In genomic region chr9:67286801-67287200, GRCm38 (mm10) we compare ENCODE assay signal across 25 mouse cellular contexts.
DNase-seq lines count a peak whose midpoint lies in the region; ATAC-seq and TF ChIP-seq lines count a peak whose summit lies in the region.
"Had no signal": no experiment of that assay in that cellular context is flagged by ENCODE, and none has a peak within 500 bp of the region (broad histone marks: within the 10 kb centered on the region; RNA-seq: fewer than 3 reads in every experiment).

No protein-coding gene starts in this region.

- H3K9ac ChIP-seq in lung, embryonic 16.5 days (ENCODE audit: low read length), result no peak overlapping the region
- H3K9ac ChIP-seq: embryonic facial prominence, embryonic 12.5 days; embryonic facial prominence, embryonic 15.5 days; forebrain, embryonic 12.5 days; forebrain, embryonic 15.5 days; heart, embryonic 13.5 days; hindbrain, embryonic 14.5 days had no signal

- TF ChIP-seq POLR2A in embryonic fibroblast, embryonic 13.5 days (IDR thresholded peaks at IDR 0.05; ENCODE audit: low read depth, low read length), result no peak

- no peak for TF ChIP-seq CTCF in embryonic fibroblast, embryonic 13.5 days (IDR thresholded peaks at IDR 0.05; ENCODE audit: borderline replicate concordance, insufficient read depth, low read length)

- H3K4me1 ChIP-seq in lung, embryonic 16.5 days (replicated peaks; ENCODE audit: control insufficient read depth, insufficient read depth, low read length), result peaks cover 7% of the 10 kb centered on the region
- 0 out of 2 replicates have a peak, but pooled peaks cover 3% of the 10 kb centered on the region for H3K4me1 ChIP-seq in embryonic fibroblast, embryonic 13.5 days (ENCODE audit: control insufficient read depth, insufficient read depth, low read length)
- H3K4me1 ChIP-seq: embryonic facial prominence, embryonic 15.5 days; forebrain, embryonic 12.5 days; forebrain, embryonic 15.5 days; heart, embryonic 13.5 days had no signal

- H3K27me3 ChIP-seq in lung, embryonic 16.5 days (ENCODE audit: control insufficient read depth, insufficient read depth, low read depth, low read length), result peaks cover 32% of the 10 kb centered on the region
- H3K27me3 ChIP-seq: embryonic facial prominence, embryonic 12.5 days; embryonic facial prominence, embryonic 15.5 days; forebrain, embryonic 12.5 days; forebrain, embryonic 15.5 days; heart, embryonic 13.5 days had no signal

- H3K36me3 ChIP-seq in lung, embryonic 16.5 days (ENCODE audit: control insufficient read depth, insufficient read depth, low read length), result no peaks in the 10 kb centered on the region
- H3K36me3 ChIP-seq: forebrain, embryonic 12.5 days; forebrain, embryonic 15.5 days had no signal

- H3K4me2 ChIP-seq in lung, embryonic 16.5 days (ENCODE audit: low read depth, low read length), result no peak overlapping the region
- H3K4me2 ChIP-seq: embryonic facial prominence, embryonic 12.5 days; embryonic facial prominence, embryonic 15.5 days; forebrain, embryonic 12.5 days; forebrain, embryonic 15.5 days; heart, embryonic 13.5 days; hindbrain, embryonic 14.5 days had no signal

- 57% methylated on average over 3 of the region's 3 CpGs for WGBS in lung, embryonic 16.5 days

- DNase-seq in lung, adult 18-20 months, result no peak
- peak; percentile 57 for DNase-seq in lung, postnatal 10 days
- DNase-seq in left cerebral cortex, adult 18-20 months (ENCODE audit: low spot score in 2 of 2), result no peak
- no peak for DNase-seq in gastrocnemius, postnatal 36 days
- DNase-seq: adrenal gland, adult 2 months; adrenal gland, postnatal 14 days; cerebellum, adult 11 months; cerebellum, adult 2 months; cerebellum, adult 9-11 months; cerebellum, postnatal 25 days; gastrocnemius, postnatal 25 days; heart, adult 2 months; heart, postnatal 14 days; heart, postnatal 4 days had no signal

- intact Hi-C loops in gastrocnemius, postnatal 36 days (cut with DNase I), result no loop called here

- ATAC-seq in lung, embryonic 16.5 days (ENCODE audit: low read depth), result peak; percentile 74
- ATAC-seq: CD4-positive, CD25-positive, alpha-beta regulatory T cell, adult 4 months; forebrain, embryonic 15.5 days had no signal

- no peaks in the 10 kb centered on the region for H3K9me3 ChIP-seq in lung, embryonic 16.5 days (ENCODE audit: control insufficient read depth, low read length)
- H3K9me3 ChIP-seq: embryonic facial prominence, embryonic 12.5 days; embryonic facial prominence, embryonic 15.5 days; forebrain, embryonic 12.5 days; forebrain, embryonic 15.5 days; heart, embryonic 10.5 days; heart, embryonic 13.5 days had no signal

- 0 out of 2 replicates have a peak overlapping the region, but pooled peaks have one; percentile 19 for H3K27ac ChIP-seq in lung, embryonic 16.5 days (ENCODE audit: low read length)
- 0 out of 2 replicates have a peak overlapping the region, but pooled peaks have one; percentile 12 for H3K27ac ChIP-seq in embryonic fibroblast, embryonic 13.5 days (ENCODE audit: insufficient read depth, low read length)
- H3K27ac ChIP-seq: embryonic facial prominence, embryonic 12.5 days; embryonic facial prominence, embryonic 15.5 days; forebrain, embryonic 12.5 days; forebrain, embryonic 15.5 days; heart, adult 2 months; heart, embryonic 10.5 days; heart, embryonic 13.5 days; hindbrain, embryonic 14.5 days had no signal

- H3K4me3 ChIP-seq in lung, embryonic 16.5 days (ENCODE audit: low read length), result no peak overlapping the region
- H3K4me3 ChIP-seq in embryonic fibroblast, embryonic 13.5 days (ENCODE audit: insufficient read depth, low read length), result no peak overlapping the region
- H3K4me3 ChIP-seq: embryonic facial prominence, embryonic 12.5 days; embryonic facial prominence, embryonic 15.5 days; erythroblast, embryonic 14.5 days; forebrain, embryonic 12.5 days; forebrain, embryonic 15.5 days; heart, adult 2 months; heart, embryonic 10.5 days; heart, embryonic 13.5 days had no signal
